Mouse (Mus musculus): ENCODE measurements around the gene Rec8.

GRCm38 (mm10) chr14:55598521-55599390, 19.1 kb upstream of the Rec8 start:
- TF ChIP-seq POLR2AphosphoS2 (IDR thresholded peaks at IDR 0.05; ENCODE audit: low read depth, low read length), result no peak
- TF ChIP-seq EP300 (IDR thresholded peaks at IDR 0.05; ENCODE audit: low read length), result no peak
- TF ChIP-seq GABPA (IDR thresholded peaks at IDR 0.05; ENCODE audit: insufficient replicate concordance, low read depth, low read length), result no peak
- no peak for TF ChIP-seq CTCF (conservative IDR thresholded peaks at IDR 0.05 in 1 of 2, IDR thresholded peaks at IDR 0.05 in 1 of 2; ENCODE audit: low read depth in 2 of 2, low read length in 2 of 2)
- no peak for TF ChIP-seq POLR2A (IDR thresholded peaks at IDR 0.05; ENCODE audit: low read depth, low read length)
- TF ChIP-seq JUND (conservative IDR thresholded peaks at IDR 0.05; ENCODE audit: low read depth, low read length), result no peak
- no peak for TF ChIP-seq MAZ (IDR thresholded peaks at IDR 0.05; ENCODE audit: low read depth, low read length)
- no peak for TF ChIP-seq PAX5 (IDR thresholded peaks at IDR 0.05; ENCODE audit: low read length)
- TF ChIP-seq ZC3H11A (IDR thresholded peaks at IDR 0.05; ENCODE audit: low read depth, low read length), result no peak
- no peak for TF ChIP-seq MYC (IDR thresholded peaks at IDR 0.05; ENCODE audit: low read depth, low read length)
- no peak for TF ChIP-seq USF2 (conservative IDR thresholded peaks at IDR 0.05; ENCODE audit: low read depth, low read length)
- TF ChIP-seq SIN3A (IDR thresholded peaks at IDR 0.05; ENCODE audit: low read length), result no peak

All from CH12.LX (cell line).